Mouse (Mus musculus) kidney, postnatal 0 days (tissue): ENCODE measurements around the gene Plppr3. TPM values are rescaled to one million over a fixed set of nuclear protein-coding genes. Genes with fewer than 3 reads are reported as not detected.
A peak's percentile ranks its signal among the peaks of the same experiment; 100 is the strongest.

Experiments
- ATAC-seq: fragments of 200-750 bp; cut with Nextera tagmentation; replicated peaks from 2 replicates; pipeline ENCODE4 v1.8.0; 2017; ENCODE audit warnings: low read depth, moderate number of reproducible peaks, moderate TSS enrichment, moderate library complexity; ENCODE audit not compliant: low FRiP score
- DNase-seq: peaks from one replicate; pipeline ENCODE4 v3.0.0-alpha.2; 2016; ENCODE audit warnings: low spot score
- H3K27ac ChIP-seq: fragments of 300-500 bp; sonication (generic); 2 replicates; pipeline ENCODE4 v1.5.1; 2014; ENCODE audit warnings: mild to moderate bottlenecking
- H3K27me3 ChIP-seq: fragments of 300-500 bp; sonication (generic); 2 replicates; pipeline ENCODE4 v1.6.1; 2014; ENCODE audit warnings: low read length, mixed read lengths; ENCODE audit not compliant: insufficient read depth
- H3K36me3 ChIP-seq: fragments of 300-500 bp; sonication (generic); 2 replicates; pipeline ENCODE4 v1.6.1; 2014; ENCODE audit warnings: low read length, mixed read lengths; ENCODE audit not compliant: insufficient read depth
- H3K4me1 ChIP-seq: fragments of 300-500 bp; sonication (generic); replicated peaks from 2 replicates; pipeline ENCODE4 v1.6.1; 2014; ENCODE audit warnings: antibody characterized with exemption, low read length, mixed read lengths; ENCODE audit not compliant: insufficient read depth
- H3K4me2 ChIP-seq: fragments of 300-500 bp; sonication (generic); 2 replicates; pipeline ENCODE4 v1.6.1; 2014; ENCODE audit warnings: mild to moderate bottlenecking, low read length, moderate library complexity, mixed read lengths
- H3K4me3 ChIP-seq: fragments of 300-500 bp; sonication (generic); replicated peaks from 2 replicates; pipeline ENCODE4 v1.5.1; 2014; ENCODE audit warnings: low read depth, low read length
- H3K9ac ChIP-seq: fragments of 300-500 bp; sonication (generic); 2 replicates; pipeline ENCODE4 v1.6.1; 2014; ENCODE audit warnings: low read depth, low read length
- H3K9me3 ChIP-seq: fragments of 300-500 bp; sonication (generic); replicated peaks from 2 replicates; pipeline ENCODE4 v1.6.1; 2016; ENCODE audit warnings: low read length, inconsistent platforms, mixed read lengths
- CTCF ChIP-seq: IDR thresholded peaks from 2 replicates; pipeline ENCODE4 v1.5.1; 2016; ENCODE audit warnings: antibody characterized with exemption, low read depth, mild to moderate bottlenecking, moderate library complexity
- WGBS: fragments of 180-500 bp; shearing (Covaris S2); extraction: QIAGEN DNeasy Blood & Tissue Kit; methylation state at CpG from one replicate; pipeline ENCODE4 v1.1.7; 2014; 5-methylcytosine and 5-hydroxymethylcytosine counted together
- polyA plus RNA-seq: library from polyadenylated mRNA; unstranded; fragments of >200 nt; fragmentation: Nextera tagmentation; extraction: Ambion mirVana; gene quantifications from 2 replicates; pipeline ENCODE4 v1.2.1, GENCODE M21; 2015

Plppr3 gene
- polyA plus RNA-seq, 1 experiment from 2014 or later = 37.0 TPM

- ATAC-seq = peak; percentile 15
- no peak overlapping the region for H3K4me3 ChIP-seq
- no peak overlapping the region for H3K4me2 ChIP-seq
- H3K27me3 ChIP-seq = no peaks in the 10 kb centered on the region
- no peaks in the 10 kb centered on the region for H3K9me3 ChIP-seq
- WGBS = 43% methylated on average over 12 of the region's 12 CpGs
- DNase-seq = no peak
- peak overlapping the region; percentile 21; the same call in 1 of the 2 replicates for H3K27ac ChIP-seq
- TF ChIP-seq CTCF = no peak
- peaks cover 10% of the 10 kb centered on the region; the same call in 1 of the 2 replicates for H3K4me1 ChIP-seq
- H3K36me3 ChIP-seq = peaks cover 38% of the 10 kb centered on the region
- no peak overlapping the region for H3K9ac ChIP-seq
Observed at GRCm38 (mm10) chr10:79865189-79865601, 9.2 kb downstream of the Plppr3 start.

- H3K27ac ChIP-seq = no peak overlapping the region
- WGBS = 48% methylated on average over 10 of the region's 10 CpGs
- DNase-seq = no peak
Observed at GRCm38 (mm10) chr10:79864351-79865188, 9.9 kb downstream of the Plppr3 start.

DNA sequence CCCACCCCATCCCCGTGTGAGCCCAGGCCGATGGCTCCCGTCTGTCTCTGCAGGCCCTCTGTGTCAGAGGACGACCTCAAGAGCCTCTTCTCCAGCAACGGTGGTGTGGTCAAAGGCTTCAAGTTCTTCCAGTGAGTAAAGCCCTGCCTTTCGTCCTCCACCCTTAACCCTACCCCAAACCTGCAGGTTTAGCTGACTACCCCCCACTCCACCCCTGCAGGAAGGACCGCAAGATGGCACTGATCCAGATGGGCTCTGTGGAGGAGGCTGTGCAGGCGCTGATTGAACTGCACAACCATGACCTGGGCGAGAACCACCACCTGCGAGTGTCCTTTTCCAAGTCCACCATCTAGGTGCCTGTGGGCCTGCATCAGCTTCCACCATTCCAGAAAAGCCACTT is 11.5 kb downstream of the Plppr3 start:
- Histone ChIP-seq H3K4me1 (peaks cover 30% of the 10 kb centered on the region), H3K27ac (no peak overlapping the region), H3K9me3 (no peaks in the 10 kb centered on the region), H3K4me3 (no peak overlapping the region), H3K36me3 (peaks cover 56% of the 10 kb centered on the region), H3K9ac (no peak overlapping the region), H3K27me3 (no peaks in the 10 kb centered on the region), H3K4me2 (no peak overlapping the region)
- DNase-seq (no peak), ATAC-seq (no peak)
- WGBS = 46% methylated on average over 10 of the region's 10 CpGs
- no peak for TF ChIP-seq CTCF

More at GRCm38 (mm10) chr10:79864351-79865188, 9.9 kb downstream of the Plppr3 start:
- Histone ChIP-seq H3K4me2 (no peak overlapping the region), H3K9ac (no peak overlapping the region), H3K27me3 (no peaks in the 10 kb centered on the region), H3K4me3 (no peak overlapping the region), H3K4me1 (peaks cover 16% of the 10 kb centered on the region; the same call in 1 of the 2 replicates), H3K9me3 (no peaks in the 10 kb centered on the region), H3K36me3 (peaks cover 44% of the 10 kb centered on the region)
- TF ChIP-seq CTCF = no peak
- ATAC-seq = no peak

GRCm38 (mm10) chr10:79862049-79862788 is 12.2 kb downstream of the Plppr3 start:
- H3K9ac ChIP-seq = no peak overlapping the region
- H3K36me3 ChIP-seq = peaks cover 56% of the 10 kb centered on the region
- 0 out of 2 replicates have a peak overlapping the region, but pooled peaks have one; percentile 2 for H3K27ac ChIP-seq
- no peak for DNase-seq
- H3K27me3 ChIP-seq = no peaks in the 10 kb centered on the region
- 71% methylated on average over 23 of the region's 23 CpGs for WGBS
- TF ChIP-seq CTCF = no peak
- H3K4me3 ChIP-seq = no peak overlapping the region
- H3K4me1 ChIP-seq = peaks cover 37% of the 10 kb centered on the region
- H3K9me3 ChIP-seq = no peaks in the 10 kb centered on the region
- no peak overlapping the region for H3K4me2 ChIP-seq
- ATAC-seq = no peak

DNA sequence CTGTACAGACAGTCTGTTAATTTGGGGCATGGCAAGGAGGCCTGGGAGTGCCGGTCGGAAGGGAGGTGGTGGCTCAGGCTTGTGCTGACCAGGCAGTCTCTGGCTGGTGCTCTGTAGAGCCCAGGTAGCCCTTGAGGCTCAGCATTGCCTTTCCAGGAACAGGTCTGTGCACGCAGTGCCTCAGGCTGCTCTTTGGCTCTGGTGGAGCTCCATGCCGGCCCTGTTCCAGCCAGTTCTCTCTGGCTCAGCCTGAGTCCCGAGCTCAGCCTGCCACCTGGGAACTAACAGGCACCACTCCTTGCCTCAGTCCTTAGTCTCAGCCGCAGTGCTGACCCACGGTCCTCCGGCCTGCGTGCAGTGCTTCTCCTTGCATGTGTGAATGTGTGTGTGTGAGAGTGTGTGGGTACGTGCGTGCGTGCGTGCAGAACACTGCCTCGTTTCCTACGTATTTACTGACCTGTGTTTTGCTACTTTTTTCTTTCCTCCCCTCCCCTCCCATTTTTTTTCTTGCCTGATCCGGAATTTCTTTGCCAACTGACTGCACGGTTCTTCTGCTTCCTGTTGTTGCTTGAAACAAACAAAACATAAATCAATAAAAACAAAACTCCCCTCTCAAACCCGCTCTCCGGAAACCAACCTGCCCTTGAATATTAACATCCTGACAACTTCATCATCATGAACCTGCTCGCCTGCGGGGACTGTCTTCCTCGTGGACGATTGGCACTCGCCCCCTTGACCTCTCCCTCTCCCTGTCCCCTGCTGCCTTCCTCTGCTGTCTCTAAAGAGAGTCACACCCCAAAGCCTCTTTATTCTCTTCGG is 13.0 kb downstream of the Plppr3 start:
- Histone ChIP-seq H3K4me3 (no peak overlapping the region), H3K9ac (no peak overlapping the region), H3K4me1 (peaks cover 39% of the 10 kb centered on the region), H3K36me3 (peaks cover 56% of the 10 kb centered on the region), H3K27me3 (no peaks in the 10 kb centered on the region), H3K4me2 (0 out of 2 replicates have a peak overlapping the region, but pooled peaks have one; percentile 8), H3K9me3 (no peaks in the 10 kb centered on the region), H3K27ac (peak overlapping the region; percentile 61)
- peak; percentile 3; the same call in 1 of the 2 replicates for ATAC-seq
- no peak for DNase-seq
- TF ChIP-seq CTCF = no peak
- WGBS = 41% methylated on average over 25 of the region's 25 CpGs
